Comparison of ENCODE assay signal across 9 mouse cellular contexts in genomic region chr17:37210884-37211768, GRCm38 (mm10). TPM values are rescaled to one million over a fixed set of nuclear protein-coding genes. Genes with fewer than 3 reads are reported as not detected.
A peak's percentile ranks its signal among the peaks of the same experiment; 100 is the strongest.
DNase-seq lines count a peak whose midpoint lies in the region; ATAC-seq and TF ChIP-seq lines count a peak whose summit lies in the region.
"Had no signal": no experiment of that assay in that cellular context is flagged by ENCODE, and none has a peak within 500 bp of the region (broad histone marks: within the 10 kb centered on the region; RNA-seq: fewer than 3 reads in every experiment).

No protein-coding gene starts in this region.

- no peak for ATAC-seq in lung, embryonic 14.5 days (ENCODE audit: insufficient read depth)
- ATAC-seq in embryonic facial prominence, embryonic 12.5 days (ENCODE audit: insufficient number of reproducible peaks, insufficient read depth, low FRiP score, low TSS enrichment), result no peak

- no peak overlapping the region for H3K9ac ChIP-seq in lung, embryonic 14.5 days
- H3K9ac ChIP-seq in embryonic facial prominence, embryonic 12.5 days, result no peak overlapping the region
- H3K9ac ChIP-seq: liver, embryonic 13.5 days had no signal

- 0 out of 2 replicates have a peak overlapping the region, but pooled peaks have one; percentile 0 for H3K4me3 ChIP-seq in lung, embryonic 14.5 days (ENCODE audit: low read depth, low read length)
- H3K4me3 ChIP-seq in lung, adult 2 months (replicated peaks; ENCODE audit: extremely low read depth, low read depth, low read length), result no peak overlapping the region
- peak overlapping the region; percentile 16 for H3K4me3 ChIP-seq in embryonic facial prominence, embryonic 12.5 days
- H3K4me3 ChIP-seq: liver, embryonic 13.5 days had no signal

- H3K27ac ChIP-seq in lung, embryonic 14.5 days (ENCODE audit: low read depth), result no peak overlapping the region
- H3K27ac ChIP-seq in embryonic facial prominence, embryonic 12.5 days, result no peak overlapping the region
- H3K27ac ChIP-seq: liver, embryonic 13.5 days had no signal

- TF ChIP-seq CTCF in lung, embryonic 14.5 days (IDR thresholded peaks at IDR 0.05; ENCODE audit: low read depth), result no peak
- TF ChIP-seq CTCF in lung, adult 2 months (IDR thresholded peaks at IDR 0.05; ENCODE audit: insufficient read depth, low read length), result no peak

- peak; percentile 1 for DNase-seq in lung, embryonic 14.5 days
- no peak for DNase-seq in lung, adult 2 months
- peak; percentile 16 to 18 for DNase-seq in left cerebral cortex, postnatal 14 days (ENCODE audit: low spot score in 2 of 2)
- peak; percentile 23 to 32 for DNase-seq in right cerebral cortex, adult 2 months (ENCODE audit: low spot score in 2 of 2)
- DNase-seq in ovary, adult 18-20 months (ENCODE audit: low spot score), result no peak
- DNase-seq in spleen, postnatal 14 days (ENCODE audit: low spot score in 2 of 2), result no peak
- no peak for DNase-seq in thymus, adult 18-20 months
- DNase-seq: liver, embryonic 13.5 days had no signal

- no peaks in the 10 kb centered on the region for H3K4me1 ChIP-seq in lung, embryonic 14.5 days (ENCODE audit: insufficient read depth)
- H3K4me1 ChIP-seq in lung, adult 2 months (ENCODE audit: control insufficient read depth, insufficient read depth, low read length), result no peaks in the 10 kb centered on the region
- H3K4me1 ChIP-seq in embryonic facial prominence, embryonic 12.5 days, result no peaks in the 10 kb centered on the region
- H3K4me1 ChIP-seq: liver, embryonic 13.5 days had no signal

- no peak overlapping the region for H3K4me2 ChIP-seq in lung, embryonic 14.5 days
- H3K4me2 ChIP-seq in embryonic facial prominence, embryonic 12.5 days (replicated peaks), result peak overlapping the region; percentile 42
- H3K4me2 ChIP-seq: liver, embryonic 13.5 days had no signal

- WGBS in lung, embryonic 14.5 days, result 11% methylated on average over 40 of the region's 40 CpGs
- WGBS in lung, adult 2 months, result 16% methylated on average over 40 of the region's 40 CpGs
- 16% methylated on average over 40 of the region's 40 CpGs for WGBS in embryonic facial prominence, embryonic 12.5 days

- TF ChIP-seq POLR2A in lung, adult 2 months (IDR thresholded peaks at IDR 0.05; ENCODE audit: borderline replicate concordance, extremely low read depth, low read depth, low read length), result no peak

- H3K9me3 ChIP-seq in lung, embryonic 14.5 days (ENCODE audit: low read depth, low read length), result no peaks in the 10 kb centered on the region
- no peaks in the 10 kb centered on the region for H3K9me3 ChIP-seq in embryonic facial prominence, embryonic 12.5 days
- H3K9me3 ChIP-seq: liver, embryonic 13.5 days had no signal

- H3K36me3 ChIP-seq in lung, embryonic 14.5 days (ENCODE audit: insufficient read depth), result no peaks in the 10 kb centered on the region
- no peaks in the 10 kb centered on the region for H3K36me3 ChIP-seq in embryonic facial prominence, embryonic 12.5 days
- H3K36me3 ChIP-seq: liver, embryonic 13.5 days had no signal

- intact Hi-C loops in left cerebral cortex, postnatal 14 days (cut with DNase I), result no loop called here

- H3K27me3 ChIP-seq in lung, embryonic 14.5 days (ENCODE audit: insufficient read depth, low read length), result peaks cover 17% of the 10 kb centered on the region
- H3K27me3 ChIP-seq in embryonic facial prominence, embryonic 12.5 days, result peaks cover 25% of the 10 kb centered on the region

RNA-seq across cellular contexts. Expression of gene Olfr95, which starts 1.8 kb away (rescaled TPM):
- polyA plus RNA-seq in lung, embryonic 14.5 days (2014; fragmentation: Nextera tagmentation; extraction: Ambion mirVana), result not detected in 2 replicates
- not detected in 2 replicates for polyA plus RNA-seq in lung, adult 2 months (2012; rRNA removed)
- polyA plus RNA-seq in embryonic facial prominence, embryonic 12.5 days (2016; fragmentation: Nextera tagmentation; extraction: Ambion mirVana), result not detected in 2 replicates
- not detected for total RNA-seq in left cerebral cortex, postnatal 14 days (2021)
- polyA plus RNA-seq: liver, embryonic 13.5 days had no signal

RNA-seq across cellular contexts. Expression of gene Olfr96, which starts 8.8 kb away (rescaled TPM):
- polyA plus RNA-seq in lung, embryonic 14.5 days (2014; fragmentation: Nextera tagmentation; extraction: Ambion mirVana), result not detected in 2 replicates
- polyA plus RNA-seq in lung, adult 2 months (2012; rRNA removed), result not detected in 2 replicates
- polyA plus RNA-seq in embryonic facial prominence, embryonic 12.5 days (2016; fragmentation: Nextera tagmentation; extraction: Ambion mirVana), result not detected in 2 replicates
- total RNA-seq in left cerebral cortex, postnatal 14 days (2021), result not detected
- polyA plus RNA-seq: liver, embryonic 13.5 days had no signal

RNA-seq across cellular contexts. Expression of gene Olfr94, which starts 10.3 kb away (rescaled TPM):
- not detected in 2 replicates for polyA plus RNA-seq in lung, embryonic 14.5 days (2014; fragmentation: Nextera tagmentation; extraction: Ambion mirVana)
- not detected in 2 replicates for polyA plus RNA-seq in lung, adult 2 months (2012; rRNA removed)
- 0.17 TPM in 1 of 2 replicates, not detected in the other for polyA plus RNA-seq in embryonic facial prominence, embryonic 12.5 days (2016; fragmentation: Nextera tagmentation; extraction: Ambion mirVana)
- not detected for total RNA-seq in left cerebral cortex, postnatal 14 days (2021)
- polyA plus RNA-seq: liver, embryonic 13.5 days had no signal

RNA-seq across cellular contexts. Expression of gene Ubd, which starts 17.4 kb away (rescaled TPM):
- not detected in 2 replicates for polyA plus RNA-seq in lung, embryonic 14.5 days (2014; fragmentation: Nextera tagmentation; extraction: Ambion mirVana)
- not detected in 2 replicates for polyA plus RNA-seq in lung, adult 2 months (2012; rRNA removed)
- 0.18 TPM in 1 of 2 replicates, not detected in the other for polyA plus RNA-seq in embryonic facial prominence, embryonic 12.5 days (2016; fragmentation: Nextera tagmentation; extraction: Ambion mirVana)
- total RNA-seq in left cerebral cortex, postnatal 14 days (2021), result not detected
- polyA plus RNA-seq: liver, embryonic 13.5 days had no signal

RNA-seq across cellular contexts. Expression of gene Olfr97, which starts 26.0 kb away (rescaled TPM):
- polyA plus RNA-seq in lung, embryonic 14.5 days (2014; fragmentation: Nextera tagmentation; extraction: Ambion mirVana), result not detected in 2 replicates
- polyA plus RNA-seq in lung, adult 2 months (2012; rRNA removed), result not detected in 2 replicates
- not detected in 2 replicates for polyA plus RNA-seq in embryonic facial prominence, embryonic 12.5 days (2016; fragmentation: Nextera tagmentation; extraction: Ambion mirVana)
- total RNA-seq in left cerebral cortex, postnatal 14 days (2021), result not detected
- polyA plus RNA-seq: liver, embryonic 13.5 days had no signal

Comparison
In these comparisons a context has a peak if more than half of its experiments do, and no peak if none do; other contexts are left out.
1. DNase-seq: peak in lung, embryonic 14.5 days (single experiment), left cerebral cortex, postnatal 14 days (2 of 2) and right cerebral cortex, adult 2 months (2 of 2); none in lung, adult 2 months (single experiment), ovary, adult 18-20 months (single experiment), spleen, postnatal 14 days (0 of 2) and thymus, adult 18-20 months (0 of 2).